Comparison of ENCODE assay signal across 13 mouse cellular contexts in genomic region chr9:88259627-88260026, GRCm38 (mm10).
DNase-seq lines count a peak whose midpoint lies in the region; TF ChIP-seq lines count a peak whose summit lies in the region.
"Had no signal": no experiment of that assay in that cellular context is flagged by ENCODE, and none has a peak within 500 bp of the region (broad histone marks: within the 10 kb centered on the region; RNA-seq: fewer than 3 reads in every experiment).

No protein-coding gene starts in this region.

- no peak for TF ChIP-seq CTCF in gastrocnemius, adult 2 months (IDR thresholded peaks at IDR 0.05)

- intact Hi-C loops in left cerebral cortex, postnatal 4 days (cut with DNase I): no loop called here
- intact Hi-C loops in gastrocnemius, adult 2 months (cut with DNase I): loop anchor here (2.0 kb wide), 1 partner anchor 67 kb away; the partner anchor contains the start of gene Nt5e

- H3K4me3 ChIP-seq in gastrocnemius, adult 2 months: no peak overlapping the region
- H3K4me3 ChIP-seq: embryonic facial prominence, embryonic 10.5 days; lung, embryonic 15.5 days had no signal

- DNase-seq in left cerebral cortex, postnatal 4 days: peak; percentile 13
- no peak for DNase-seq in left cerebral cortex, adult 8-10 months (ENCODE audit: low spot score in 2 of 2)
- DNase-seq in NIH3T3 (ENCODE audit: low read depth): peak; percentile 43
- DNase-seq in gastrocnemius, adult 2 months: peak; percentile 83
- peak; percentile 74 for DNase-seq in heart, postnatal 4 days
- DNase-seq in kidney, adult 11 months: no peak
- DNase-seq in frontal cortex, postnatal 14 days (ENCODE audit: low spot score in 2 of 2): no peak
- DNase-seq in urinary bladder, postnatal 36 days (ENCODE audit: low spot score in 2 of 2): no peak
- DNase-seq: cerebellum, adult 2 months had no signal

- H3K27ac ChIP-seq in gastrocnemius, adult 2 months: no peak overlapping the region
- H3K27ac ChIP-seq: embryonic facial prominence, embryonic 10.5 days; hindbrain, postnatal 0 days; kidney, postnatal 0 days; lung, embryonic 15.5 days had no signal

Comparison
In these comparisons a context has a peak if more than half of its experiments do, and no peak if none do; other contexts are left out.
1. DNase-seq: peak in left cerebral cortex, postnatal 4 days (single experiment), NIH3T3 (single experiment), gastrocnemius, adult 2 months (single experiment) and heart, postnatal 4 days (single experiment); none in left cerebral cortex, adult 8-10 months (0 of 2), kidney, adult 11 months (single experiment), frontal cortex, postnatal 14 days (0 of 2) and urinary bladder, postnatal 36 days (0 of 2).